Mouse (Mus musculus): Measurements from ENCODE around the gene Sco1. TPM values are rescaled to one million over a fixed set of nuclear protein-coding genes. Genes with fewer than 3 reads are reported as not detected.
A peak's percentile ranks its signal among the peaks of the same experiment; 100 is the strongest.

The Sco1 gene
- polyA plus RNA-seq, 1 experiment: 1.8 TPM

DNA sequence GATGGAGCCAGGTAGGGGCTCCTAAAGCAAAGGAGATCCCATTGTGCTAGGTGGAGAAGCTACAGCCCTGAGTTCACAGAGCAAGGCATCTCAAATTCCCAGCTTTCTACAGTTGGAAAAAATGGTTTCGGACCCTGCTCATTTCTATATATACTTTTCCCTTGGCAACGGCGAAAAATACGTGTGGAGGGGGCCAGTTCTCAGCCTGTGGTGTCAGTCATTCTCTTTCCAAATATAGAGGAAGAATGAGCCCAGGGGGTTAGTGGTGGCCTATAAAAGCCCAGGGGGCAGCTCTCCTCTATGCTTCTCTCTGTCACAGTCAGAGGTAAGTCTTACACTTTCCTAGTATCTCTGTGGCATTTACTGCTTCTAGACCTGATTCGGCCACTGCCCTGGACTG, 25.5 kb downstream of the Sco1 start, which contains the start of gene Myh3:
Gene Myh3, plus strand, starts transcription at position 301 of the 400 bp plus-strand sequence.
- TF ChIP-seq CTCF (IDR thresholded peaks at IDR 0.05; ENCODE audit: control insufficient read depth, insufficient read depth, insufficient replicate concordance, low read depth, low read length) (no peak), POLR2A (IDR thresholded peaks at IDR 0.05; ENCODE audit: control insufficient read depth, low read depth, low read length) (no peak)
- no peak within 1 kb of the TSS for H3K27ac ChIP-seq (ENCODE audit: control insufficient read depth, insufficient read depth, low read depth, low read length)
- no peak within 1 kb of the TSS for H3K4me3 ChIP-seq (ENCODE audit: control insufficient read depth, low read depth, low read length)

DNA sequence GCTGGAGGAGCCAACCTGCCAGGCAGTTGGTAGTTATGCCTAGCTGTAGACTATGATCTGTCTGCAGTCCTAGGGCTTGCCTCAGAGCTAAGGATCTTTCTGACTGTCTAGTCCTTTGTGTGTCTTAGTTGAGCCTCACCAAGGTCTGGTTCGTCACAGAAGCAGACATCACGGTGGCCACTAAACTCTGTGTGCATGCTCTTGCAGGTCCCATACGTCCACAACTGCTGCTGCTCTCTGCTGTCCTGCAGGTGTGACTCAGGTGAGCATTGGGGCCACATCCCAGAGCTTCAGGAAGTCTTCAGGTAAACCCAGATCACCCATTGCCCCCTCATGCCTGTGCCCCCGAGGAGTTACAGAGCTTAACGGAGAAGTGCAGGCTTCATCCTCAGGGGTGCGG, 26.4 kb downstream of the Sco1 start:
- TF ChIP-seq POLR2A (IDR thresholded peaks at IDR 0.05; ENCODE audit: control insufficient read depth, low read depth, low read length) (no peak), CTCF (IDR thresholded peaks at IDR 0.05; ENCODE audit: control insufficient read depth, insufficient read depth, insufficient replicate concordance, low read depth, low read length) (no peak)
- H3K27ac ChIP-seq (ENCODE audit: control insufficient read depth, insufficient read depth, low read depth, low read length): no peak overlapping the region
- H3K4me3 ChIP-seq (ENCODE audit: control insufficient read depth, low read depth, low read length): no peak overlapping the region
- H3K4me1 ChIP-seq (ENCODE audit: control insufficient read depth, insufficient read depth, low read length): peaks cover 6% of the 10 kb centered on the region
- H3K36me3 ChIP-seq (ENCODE audit: control insufficient read depth, insufficient read depth, low read length): no peaks in the 10 kb centered on the region
- H3K27me3 ChIP-seq (ENCODE audit: control insufficient read depth, insufficient read depth, low read length): no peaks in the 10 kb centered on the region; the same call in 1 of the 2 replicates

More for the DNA sequence above, 25.5 kb downstream of the Sco1 start, which contains the start of gene Myh3:
- Histone ChIP-seq H3K4me1 (ENCODE audit: control insufficient read depth, insufficient read depth, low read length) (peaks cover 6% of the 10 kb centered on the region), H3K36me3 (ENCODE audit: control insufficient read depth, insufficient read depth, low read length) (no peaks in the 10 kb centered on the region), H3K27me3 (ENCODE audit: control insufficient read depth, insufficient read depth, low read length) (no peaks in the 10 kb centered on the region; the same call in 1 of the 2 replicates)

DNA sequence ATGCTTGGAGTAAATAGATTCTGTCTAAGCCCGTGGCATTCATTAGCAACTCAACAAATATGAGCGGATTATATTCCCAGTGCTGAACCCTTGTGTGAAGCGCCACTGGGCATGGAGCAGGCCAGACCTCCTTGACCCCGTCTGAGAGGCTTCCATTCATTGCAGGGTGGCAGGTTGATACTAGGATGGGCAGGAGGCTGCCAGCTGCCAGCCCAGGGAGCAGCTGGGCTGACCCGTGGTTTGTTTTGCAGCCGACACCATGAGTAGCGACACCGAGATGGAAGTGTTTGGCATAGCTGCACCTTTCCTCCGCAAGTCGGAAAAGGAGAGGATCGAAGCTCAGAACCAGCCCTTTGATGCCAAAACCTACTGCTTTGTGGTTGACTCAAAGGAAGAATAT, 27.3 kb downstream of the Sco1 start:
- Histone ChIP-seq H3K36me3 (ENCODE audit: control insufficient read depth, insufficient read depth, low read length) (no peaks in the 10 kb centered on the region), H3K4me1 (ENCODE audit: control insufficient read depth, insufficient read depth, low read length) (peaks cover 6% of the 10 kb centered on the region), H3K27me3 (ENCODE audit: control insufficient read depth, insufficient read depth, low read length) (no peaks in the 10 kb centered on the region; the same call in 1 of the 2 replicates), H3K27ac (ENCODE audit: control insufficient read depth, insufficient read depth, low read depth, low read length) (no peak overlapping the region), H3K4me3 (ENCODE audit: control insufficient read depth, low read depth, low read length) (no peak overlapping the region)
- TF ChIP-seq POLR2A (IDR thresholded peaks at IDR 0.05; ENCODE audit: control insufficient read depth, low read depth, low read length) (no peak), CTCF (IDR thresholded peaks at IDR 0.05; ENCODE audit: control insufficient read depth, insufficient read depth, insufficient replicate concordance, low read depth, low read length) (no peak)

DNA sequence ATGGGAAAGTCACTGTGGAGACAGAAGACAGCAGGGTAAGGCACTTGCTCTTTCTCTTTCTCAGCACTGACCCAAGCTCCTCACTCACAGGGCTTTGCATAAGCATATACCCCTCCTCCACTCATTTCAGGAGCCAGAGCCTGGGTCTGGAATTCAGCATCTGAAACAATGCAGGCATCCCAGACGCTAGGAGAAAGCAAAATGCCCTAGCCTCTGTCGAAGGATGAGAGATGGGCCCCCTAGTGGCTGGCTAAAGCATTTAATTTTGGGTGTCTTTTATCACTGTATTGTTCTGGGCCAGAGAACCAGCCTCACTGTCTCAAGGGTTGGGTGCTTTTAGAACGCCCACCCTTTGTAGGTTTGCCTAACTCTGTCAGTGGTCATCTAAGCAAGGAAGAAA, 27.7 kb downstream of the Sco1 start:
- Histone ChIP-seq H3K27ac (ENCODE audit: control insufficient read depth, insufficient read depth, low read depth, low read length) (no peak overlapping the region), H3K36me3 (ENCODE audit: control insufficient read depth, insufficient read depth, low read length) (no peaks in the 10 kb centered on the region), H3K27me3 (ENCODE audit: control insufficient read depth, insufficient read depth, low read length) (no peaks in the 10 kb centered on the region; the same call in 1 of the 2 replicates), H3K4me3 (ENCODE audit: control insufficient read depth, low read depth, low read length) (no peak overlapping the region), H3K4me1 (ENCODE audit: control insufficient read depth, insufficient read depth, low read length) (peaks cover 6% of the 10 kb centered on the region)
- TF ChIP-seq POLR2A (IDR thresholded peaks at IDR 0.05; ENCODE audit: control insufficient read depth, low read depth, low read length) (no peak), CTCF (IDR thresholded peaks at IDR 0.05; ENCODE audit: control insufficient read depth, insufficient read depth, insufficient replicate concordance, low read depth, low read length) (peak; percentile 22; the same call in 1 of the 2 replicates)

DNA sequence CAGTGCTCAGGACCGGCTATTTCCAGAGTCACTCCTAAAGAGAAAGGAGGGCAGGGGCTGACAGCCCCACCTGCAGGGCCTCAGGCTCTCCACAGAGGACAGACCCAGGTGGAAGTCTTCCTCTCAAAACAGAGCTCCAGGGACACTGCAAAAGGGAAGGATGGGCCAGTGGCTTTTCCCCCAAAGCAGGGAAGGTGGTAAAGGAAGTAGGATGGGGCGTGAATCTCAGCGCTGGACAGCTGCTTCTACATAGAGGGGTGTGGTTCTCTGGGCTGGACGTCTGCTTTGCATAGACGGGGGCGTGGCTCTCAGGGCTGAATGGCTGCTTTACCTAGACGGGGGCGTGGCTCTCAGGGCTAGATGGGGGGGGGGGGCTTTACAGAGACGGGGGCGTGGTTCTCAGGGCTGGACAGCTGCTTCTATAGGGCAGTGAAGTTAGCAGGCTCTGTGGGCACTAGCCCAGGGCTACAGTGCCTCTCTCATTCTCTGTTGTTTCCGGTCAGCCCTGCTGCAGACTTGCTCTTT, 28.7 kb downstream of the Sco1 start:
- Histone ChIP-seq H3K4me1 (ENCODE audit: control insufficient read depth, insufficient read depth, low read length) (peaks cover 6% of the 10 kb centered on the region), H3K27ac (ENCODE audit: control insufficient read depth, insufficient read depth, low read depth, low read length) (no peak overlapping the region), H3K27me3 (ENCODE audit: control insufficient read depth, insufficient read depth, low read length) (no peaks in the 10 kb centered on the region; the same call in 1 of the 2 replicates), H3K4me3 (ENCODE audit: control insufficient read depth, low read depth, low read length) (peak overlapping the region; percentile 45), H3K36me3 (ENCODE audit: control insufficient read depth, insufficient read depth, low read length) (no peaks in the 10 kb centered on the region)
- TF ChIP-seq POLR2A (IDR thresholded peaks at IDR 0.05; ENCODE audit: control insufficient read depth, low read depth, low read length): no peak
- no peak for TF ChIP-seq CTCF (IDR thresholded peaks at IDR 0.05; ENCODE audit: control insufficient read depth, insufficient read depth, insufficient replicate concordance, low read depth, low read length)

DNA sequence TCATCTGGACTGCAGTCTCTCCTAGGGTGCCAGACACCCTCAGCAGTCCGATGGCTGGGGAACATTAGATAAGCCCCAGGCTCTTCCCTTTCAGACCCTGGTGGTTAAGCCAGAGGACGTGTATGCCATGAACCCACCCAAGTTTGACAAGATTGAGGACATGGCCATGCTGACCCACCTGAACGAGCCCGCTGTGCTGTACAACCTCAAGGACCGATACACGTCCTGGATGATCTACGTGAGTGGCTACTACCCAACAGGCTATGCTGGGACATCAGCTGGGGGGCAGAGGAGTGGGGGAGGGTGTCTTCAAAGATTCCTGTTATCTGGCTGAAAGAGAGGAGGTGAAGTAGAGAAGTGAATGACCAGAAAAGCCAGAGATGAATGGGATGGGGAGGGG, 29.7 kb downstream of the Sco1 start:
- Histone ChIP-seq H3K27me3 (ENCODE audit: control insufficient read depth, insufficient read depth, low read length) (no peaks in the 10 kb centered on the region; the same call in 1 of the 2 replicates), H3K36me3 (ENCODE audit: control insufficient read depth, insufficient read depth, low read length) (no peaks in the 10 kb centered on the region), H3K27ac (ENCODE audit: control insufficient read depth, insufficient read depth, low read depth, low read length) (no peak overlapping the region), H3K4me3 (ENCODE audit: control insufficient read depth, low read depth, low read length) (no peak overlapping the region), H3K4me1 (ENCODE audit: control insufficient read depth, insufficient read depth, low read length) (peaks cover 6% of the 10 kb centered on the region)
- TF ChIP-seq CTCF (IDR thresholded peaks at IDR 0.05; ENCODE audit: control insufficient read depth, insufficient read depth, insufficient replicate concordance, low read depth, low read length) (no peak), POLR2A (IDR thresholded peaks at IDR 0.05; ENCODE audit: control insufficient read depth, low read depth, low read length) (no peak)

DNA sequence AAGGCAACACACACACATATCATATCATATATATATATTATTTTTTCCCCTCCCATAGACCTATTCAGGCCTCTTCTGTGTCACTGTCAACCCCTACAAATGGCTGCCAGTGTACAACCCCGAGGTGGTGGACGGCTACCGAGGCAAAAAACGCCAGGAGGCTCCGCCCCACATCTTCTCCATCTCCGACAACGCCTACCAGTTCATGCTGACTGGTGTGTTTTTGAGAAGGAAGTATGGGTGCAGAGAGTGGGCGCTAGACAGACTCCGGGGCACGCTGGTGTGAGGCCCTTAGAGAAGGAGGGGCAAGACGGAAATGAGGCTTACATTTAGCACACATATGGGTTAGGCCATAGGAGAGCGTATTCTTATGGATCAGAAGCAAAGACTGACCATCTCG, 30.3 kb downstream of the Sco1 start:
- no peaks in the 10 kb centered on the region; the same call in 1 of the 2 replicates for H3K27me3 ChIP-seq (ENCODE audit: control insufficient read depth, insufficient read depth, low read length)
- H3K4me3 ChIP-seq (ENCODE audit: control insufficient read depth, low read depth, low read length): no peak overlapping the region
- peaks cover 6% of the 10 kb centered on the region for H3K4me1 ChIP-seq (ENCODE audit: control insufficient read depth, insufficient read depth, low read length)
- TF ChIP-seq CTCF (IDR thresholded peaks at IDR 0.05; ENCODE audit: control insufficient read depth, insufficient read depth, insufficient replicate concordance, low read depth, low read length) (no peak), POLR2A (IDR thresholded peaks at IDR 0.05; ENCODE audit: control insufficient read depth, low read depth, low read length) (no peak)
- H3K36me3 ChIP-seq (ENCODE audit: control insufficient read depth, insufficient read depth, low read length): no peaks in the 10 kb centered on the region
- no peak overlapping the region for H3K27ac ChIP-seq (ENCODE audit: control insufficient read depth, insufficient read depth, low read depth, low read length)
